Mouse (Mus musculus): ENCODE results near the gene Rgr. TPM values are rescaled to one million over a fixed set of nuclear protein-coding genes. Genes with fewer than 3 reads are reported as not detected.

The Rgr gene
- polyA plus RNA-seq, 1 experiment from 2014 or later = not detected

DNA sequence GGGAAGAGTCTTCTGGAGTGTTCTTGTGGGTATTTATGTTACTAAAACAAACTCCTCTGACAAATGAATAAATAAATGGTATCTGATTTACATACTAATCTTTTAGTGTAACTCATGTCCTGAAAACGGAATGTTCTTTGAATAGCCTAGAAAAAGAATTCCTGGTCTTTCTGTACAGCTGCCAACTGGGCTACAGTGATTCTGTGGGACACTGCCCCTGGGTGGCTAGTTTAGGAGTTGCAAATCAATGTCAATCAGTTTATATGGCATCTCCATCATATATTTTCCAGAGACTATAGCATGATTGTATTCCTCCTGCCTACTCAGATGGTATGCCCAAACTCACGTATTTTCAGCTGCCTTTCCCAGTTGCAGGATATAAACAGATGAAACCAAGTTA is 16.1 kb upstream of the Rgr start:
- Histone ChIP-seq H3K4me1 (ENCODE audit: control insufficient read depth, insufficient read depth, low read length) (no peaks in the 10 kb centered on the region), H3K4me3 (ENCODE audit: low read depth, low read length) (no peak overlapping the region), H3K9ac (ENCODE audit: low read depth, low read length) (no peak overlapping the region), H3K27me3 (ENCODE audit: control insufficient read depth, insufficient read depth, low read length) (no peaks in the 10 kb centered on the region), H3K27ac (ENCODE audit: low read depth, low read length) (no peak overlapping the region), H3K9me3 (replicated peaks; ENCODE audit: control insufficient read depth, low read length) (no peaks in the 10 kb centered on the region), H3K4me2 (no peak overlapping the region), H3K36me3 (ENCODE audit: control insufficient read depth, insufficient read depth, low read length) (no peaks in the 10 kb centered on the region)
- no peak for ATAC-seq (replicated peaks; ENCODE audit: insufficient number of reproducible peaks, low FRiP score, low TSS enrichment)
- WGBS (ENCODE audit: insufficient replicate concordance) = 54% methylated on average over 2 of the region's 2 CpGs

DNA sequence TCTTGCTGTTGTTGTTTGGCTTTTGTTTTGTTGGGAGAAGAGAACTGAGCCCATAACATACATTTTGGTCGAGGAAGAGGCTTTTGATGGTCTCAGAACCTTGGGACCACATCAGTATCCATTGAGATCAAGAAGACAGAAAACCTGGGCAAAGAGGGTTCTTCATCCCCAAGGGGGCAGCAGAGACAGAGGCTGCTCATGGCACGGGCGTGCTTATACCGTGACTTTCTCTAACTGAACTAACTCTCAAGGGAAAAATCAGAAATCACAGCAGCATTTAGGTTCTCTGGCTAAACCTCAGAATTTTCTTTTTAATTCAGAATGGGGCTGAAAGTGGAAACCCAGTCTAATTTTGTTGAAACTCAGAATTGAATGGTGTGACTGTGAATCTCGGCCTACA is 14.3 kb downstream of the Rgr start:
- H3K36me3 ChIP-seq (ENCODE audit: control insufficient read depth, insufficient read depth, low read length) = no peaks in the 10 kb centered on the region
- 39% methylated on average over 5 of the region's 5 CpGs for WGBS (ENCODE audit: insufficient replicate concordance)
- H3K4me1 ChIP-seq (ENCODE audit: control insufficient read depth, insufficient read depth, low read length) = no peaks in the 10 kb centered on the region
- ATAC-seq (replicated peaks; ENCODE audit: insufficient number of reproducible peaks, low FRiP score, low TSS enrichment) = no peak
- no peak overlapping the region for H3K27ac ChIP-seq (ENCODE audit: low read depth, low read length)
- no peak overlapping the region for H3K9ac ChIP-seq (ENCODE audit: low read depth, low read length)
- no peak overlapping the region for H3K4me2 ChIP-seq
- no peaks in the 10 kb centered on the region for H3K27me3 ChIP-seq (ENCODE audit: control insufficient read depth, insufficient read depth, low read length)
- H3K9me3 ChIP-seq (replicated peaks; ENCODE audit: control insufficient read depth, low read length) = no peaks in the 10 kb centered on the region
- H3K4me3 ChIP-seq (ENCODE audit: low read depth, low read length) = no peak overlapping the region

DNA sequence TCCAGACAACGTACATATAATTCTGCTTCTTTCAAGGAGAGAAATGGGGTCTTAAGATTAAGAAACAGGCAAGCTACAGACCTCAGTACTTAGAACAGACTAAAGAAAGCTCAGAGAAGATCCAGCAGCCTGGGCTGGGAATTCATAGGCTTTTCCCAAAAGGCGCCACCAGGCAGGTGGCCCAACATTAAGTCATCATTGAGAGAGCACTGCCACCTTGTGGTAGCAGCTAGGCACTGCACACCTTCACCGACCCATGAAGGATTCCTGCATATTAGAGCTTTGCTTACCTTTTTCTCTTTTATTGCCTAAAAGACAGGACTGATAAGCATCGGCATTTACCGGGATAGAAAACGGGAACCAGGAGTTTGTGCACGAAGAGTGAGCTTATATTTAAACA is 15.5 kb downstream of the Rgr start:
- no peaks in the 10 kb centered on the region for H3K9me3 ChIP-seq (replicated peaks; ENCODE audit: control insufficient read depth, low read length)
- ATAC-seq (replicated peaks; ENCODE audit: insufficient number of reproducible peaks, low FRiP score, low TSS enrichment) = no peak
- no peaks in the 10 kb centered on the region for H3K27me3 ChIP-seq (ENCODE audit: control insufficient read depth, insufficient read depth, low read length)
- no peak overlapping the region for H3K4me3 ChIP-seq (ENCODE audit: low read depth, low read length)
- 14% methylated on average over 7 of the region's 7 CpGs for WGBS (ENCODE audit: insufficient replicate concordance)
- H3K27ac ChIP-seq (ENCODE audit: low read depth, low read length) = no peak overlapping the region
- H3K4me2 ChIP-seq = no peak overlapping the region
- H3K36me3 ChIP-seq (ENCODE audit: control insufficient read depth, insufficient read depth, low read length) = no peaks in the 10 kb centered on the region
- no peak overlapping the region for H3K9ac ChIP-seq (ENCODE audit: low read depth, low read length)
- no peaks in the 10 kb centered on the region for H3K4me1 ChIP-seq (ENCODE audit: control insufficient read depth, insufficient read depth, low read length)

DNA sequence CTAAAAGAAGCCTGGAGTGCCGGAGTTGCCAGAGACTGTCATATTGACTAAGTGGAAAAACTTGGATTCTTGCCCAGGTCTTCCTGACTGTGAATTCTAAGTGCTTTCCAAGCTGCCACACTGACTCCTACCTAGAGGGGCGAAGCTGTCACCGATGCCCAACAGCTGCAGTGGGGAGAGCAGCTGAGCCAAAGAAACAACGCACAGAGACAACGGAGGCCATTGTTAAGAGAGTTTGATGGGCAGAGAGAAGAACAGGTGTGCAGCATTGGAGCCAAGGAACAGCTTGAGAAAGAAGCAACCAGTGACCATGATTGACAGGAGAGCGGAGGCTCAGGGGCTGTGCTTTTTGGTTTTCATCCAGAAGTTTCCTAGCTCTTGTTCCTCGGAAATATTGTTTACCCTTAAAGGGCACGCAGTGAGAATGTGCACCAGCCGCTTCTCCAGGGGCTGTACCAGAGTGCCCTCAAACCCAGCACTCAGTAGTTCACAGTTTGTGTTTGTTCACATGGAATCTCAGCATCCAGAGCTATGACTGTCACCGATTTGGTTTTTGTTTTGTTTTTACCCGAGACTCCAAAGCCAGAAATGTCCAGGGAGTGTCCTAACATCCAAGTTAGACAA is 16.2 kb downstream of the Rgr start:
- Histone ChIP-seq H3K36me3 (ENCODE audit: control insufficient read depth, insufficient read depth, low read length) (no peaks in the 10 kb centered on the region), H3K4me2 (no peak overlapping the region), H3K4me1 (ENCODE audit: control insufficient read depth, insufficient read depth, low read length) (no peaks in the 10 kb centered on the region), H3K27me3 (ENCODE audit: control insufficient read depth, insufficient read depth, low read length) (no peaks in the 10 kb centered on the region), H3K27ac (ENCODE audit: low read depth, low read length) (no peak overlapping the region), H3K9ac (ENCODE audit: low read depth, low read length) (no peak overlapping the region), H3K9me3 (replicated peaks; ENCODE audit: control insufficient read depth, low read length) (no peaks in the 10 kb centered on the region), H3K4me3 (ENCODE audit: low read depth, low read length) (no peak overlapping the region)
- WGBS (ENCODE audit: insufficient replicate concordance) = 80% methylated on average over 11 of the region's 11 CpGs
- no peak for ATAC-seq (replicated peaks; ENCODE audit: insufficient number of reproducible peaks, low FRiP score, low TSS enrichment)

DNA sequence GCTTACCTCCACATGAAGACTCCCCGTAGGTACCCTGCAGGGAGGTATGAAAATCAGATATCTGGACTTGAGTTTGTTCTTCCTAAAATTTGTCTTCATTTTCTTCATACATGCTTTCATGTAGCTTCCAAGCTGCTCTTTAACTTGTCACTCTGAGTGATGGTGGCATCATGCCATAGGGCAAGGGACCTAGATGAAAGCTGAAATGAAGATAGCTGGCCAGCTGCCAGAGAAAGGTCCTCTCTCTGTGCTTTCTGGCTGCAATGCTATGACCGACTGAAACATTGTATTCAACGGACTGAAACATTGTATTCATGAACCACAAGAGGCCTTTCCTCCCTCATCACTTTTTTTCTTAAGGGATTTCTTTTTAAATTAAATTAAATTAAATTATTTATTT is 20.2 kb downstream of the Rgr start:
- Histone ChIP-seq H3K27me3 (ENCODE audit: control insufficient read depth, insufficient read depth, low read length) (no peaks in the 10 kb centered on the region), H3K4me3 (ENCODE audit: low read depth, low read length) (no peak overlapping the region), H3K9ac (ENCODE audit: low read depth, low read length) (no peak overlapping the region), H3K4me2 (no peak overlapping the region), H3K36me3 (ENCODE audit: control insufficient read depth, insufficient read depth, low read length) (no peaks in the 10 kb centered on the region), H3K4me1 (ENCODE audit: control insufficient read depth, insufficient read depth, low read length) (no peaks in the 10 kb centered on the region), H3K9me3 (replicated peaks; ENCODE audit: control insufficient read depth, low read length) (no peaks in the 10 kb centered on the region), H3K27ac (ENCODE audit: low read depth, low read length) (no peak overlapping the region)
- 90% methylated on average over 3 of the region's 3 CpGs for WGBS (ENCODE audit: insufficient replicate concordance)
- ATAC-seq (replicated peaks; ENCODE audit: insufficient number of reproducible peaks, low FRiP score, low TSS enrichment) = no peak

DNA sequence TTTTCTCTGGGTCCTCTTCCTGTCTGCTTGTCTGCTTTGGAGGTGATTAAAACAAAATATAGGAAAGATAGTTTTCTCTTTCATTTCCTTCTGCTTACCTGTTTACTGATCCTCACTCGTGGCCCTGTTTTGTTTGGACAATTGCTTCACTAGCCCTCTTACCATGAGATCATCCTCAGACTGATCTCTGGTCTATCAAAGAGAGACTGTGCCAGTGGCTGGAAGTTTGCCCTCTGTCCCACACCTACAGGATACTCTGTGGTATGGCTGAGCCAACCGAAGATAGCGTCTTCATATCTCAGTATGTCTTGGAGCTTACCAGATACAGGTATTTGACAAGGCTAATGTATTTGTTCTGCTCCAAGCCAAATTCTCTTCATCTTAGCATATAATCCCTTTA is 20.8 kb downstream of the Rgr start:
- no peaks in the 10 kb centered on the region for H3K36me3 ChIP-seq (ENCODE audit: control insufficient read depth, insufficient read depth, low read length)
- H3K27me3 ChIP-seq (ENCODE audit: control insufficient read depth, insufficient read depth, low read length) = no peaks in the 10 kb centered on the region
- H3K27ac ChIP-seq (ENCODE audit: low read depth, low read length) = no peak overlapping the region
- H3K4me3 ChIP-seq (ENCODE audit: low read depth, low read length) = no peak overlapping the region
- no peaks in the 10 kb centered on the region for H3K4me1 ChIP-seq (ENCODE audit: control insufficient read depth, insufficient read depth, low read length)
- H3K4me2 ChIP-seq = no peak overlapping the region
- H3K9ac ChIP-seq (ENCODE audit: low read depth, low read length) = no peak overlapping the region
- H3K9me3 ChIP-seq (replicated peaks; ENCODE audit: control insufficient read depth, low read length) = no peaks in the 10 kb centered on the region
- ATAC-seq (replicated peaks; ENCODE audit: insufficient number of reproducible peaks, low FRiP score, low TSS enrichment) = no peak
- WGBS (ENCODE audit: insufficient replicate concordance) = 85% methylated on average over 3 of the region's 3 CpGs

DNA sequence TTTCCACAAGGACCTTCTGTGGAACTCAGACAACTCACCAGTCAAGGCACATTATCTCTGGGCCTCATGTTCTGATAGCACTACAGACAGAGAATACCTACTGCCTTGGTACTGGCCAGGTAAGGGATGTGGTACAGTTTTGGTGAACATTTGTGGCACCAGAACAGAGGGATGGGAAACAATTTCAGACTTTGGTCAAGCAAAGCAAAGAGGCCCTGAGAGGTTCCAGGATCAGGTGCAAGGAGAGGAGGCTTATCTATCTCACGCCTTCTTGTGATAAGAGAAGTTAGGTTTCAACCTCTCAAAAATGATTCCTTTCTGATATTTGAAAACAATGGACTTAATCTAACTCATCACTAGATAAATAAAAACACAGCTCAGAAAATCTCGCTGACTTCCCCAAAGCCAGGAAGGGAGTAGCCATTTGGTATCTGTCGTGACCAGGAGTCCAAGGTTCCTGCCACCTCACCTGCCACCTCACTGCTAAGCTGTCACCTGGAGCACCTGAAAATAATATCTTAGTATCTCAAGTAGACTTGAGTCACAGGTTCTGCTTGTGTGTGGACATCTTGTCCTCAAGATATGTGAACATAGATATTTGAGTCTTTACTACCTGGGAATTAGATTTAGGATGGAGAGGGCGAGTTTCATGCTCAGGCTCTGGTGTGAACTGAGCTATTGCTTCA is 21.4 kb downstream of the Rgr start:
- no peaks in the 10 kb centered on the region for H3K9me3 ChIP-seq (replicated peaks; ENCODE audit: control insufficient read depth, low read length)
- no peak for ATAC-seq (replicated peaks; ENCODE audit: insufficient number of reproducible peaks, low FRiP score, low TSS enrichment)
- H3K4me1 ChIP-seq (ENCODE audit: control insufficient read depth, insufficient read depth, low read length) = no peaks in the 10 kb centered on the region
- H3K27ac ChIP-seq (ENCODE audit: low read depth, low read length) = no peak overlapping the region
- no peaks in the 10 kb centered on the region for H3K36me3 ChIP-seq (ENCODE audit: control insufficient read depth, insufficient read depth, low read length)
- WGBS (ENCODE audit: insufficient replicate concordance) = 64% methylated on average over 4 of the region's 4 CpGs
- no peak overlapping the region for H3K4me3 ChIP-seq (ENCODE audit: low read depth, low read length)
- no peak overlapping the region for H3K4me2 ChIP-seq
- no peak overlapping the region for H3K9ac ChIP-seq (ENCODE audit: low read depth, low read length)
- no peaks in the 10 kb centered on the region for H3K27me3 ChIP-seq (ENCODE audit: control insufficient read depth, insufficient read depth, low read length)

DNA sequence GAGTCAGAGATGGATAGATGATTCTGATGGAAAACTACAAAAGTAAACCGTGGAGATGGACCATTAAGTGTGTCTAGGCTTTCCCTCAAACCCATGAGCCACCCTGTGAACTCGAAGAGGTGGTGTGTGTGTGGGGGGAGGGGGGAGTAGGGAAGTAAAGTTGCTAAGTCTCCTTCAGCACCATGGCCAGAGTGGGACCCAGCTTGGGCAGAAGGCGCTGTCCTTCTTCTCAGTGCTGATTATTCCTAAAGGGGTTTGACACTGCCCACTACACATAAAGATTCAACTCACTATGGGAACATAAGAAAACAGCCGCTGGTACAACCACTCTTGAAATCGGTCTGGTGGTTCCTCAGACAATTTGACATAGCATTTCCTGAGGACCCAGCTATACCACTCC is 32.9 kb downstream of the Rgr start:
- Histone ChIP-seq H3K27ac (ENCODE audit: low read depth, low read length) (no peak overlapping the region), H3K36me3 (ENCODE audit: control insufficient read depth, insufficient read depth, low read length) (no peaks in the 10 kb centered on the region), H3K27me3 (ENCODE audit: control insufficient read depth, insufficient read depth, low read length) (no peaks in the 10 kb centered on the region), H3K4me2 (no peak overlapping the region), H3K9me3 (replicated peaks; ENCODE audit: control insufficient read depth, low read length) (no peaks in the 10 kb centered on the region), H3K4me3 (ENCODE audit: low read depth, low read length) (no peak overlapping the region), H3K9ac (ENCODE audit: low read depth, low read length) (no peak overlapping the region), H3K4me1 (ENCODE audit: control insufficient read depth, insufficient read depth, low read length) (no peaks in the 10 kb centered on the region)
- 31% methylated on average over 5 of the region's 5 CpGs for WGBS (ENCODE audit: insufficient replicate concordance)
- no peak for ATAC-seq (replicated peaks; ENCODE audit: insufficient number of reproducible peaks, low FRiP score, low TSS enrichment)

DNA sequence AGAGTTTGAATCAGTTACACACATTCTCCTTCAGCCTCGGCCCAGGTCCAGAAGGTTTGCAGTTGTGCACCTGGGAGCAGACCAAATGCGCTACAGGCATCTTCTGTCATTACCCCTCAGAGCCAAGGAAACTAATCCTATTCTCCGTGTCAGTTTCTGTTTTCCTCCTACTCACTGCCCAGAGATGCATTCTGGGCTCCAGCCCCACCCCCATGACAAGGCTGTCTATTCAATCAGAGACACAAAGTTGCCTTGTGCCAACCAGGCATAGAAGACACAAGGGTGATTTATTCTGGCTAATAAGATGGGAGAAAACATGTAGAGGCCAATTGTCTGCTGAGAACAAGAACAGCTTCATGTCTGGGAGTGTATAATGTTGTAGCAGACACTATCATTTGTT is 35.1 kb downstream of the Rgr start:
- Histone ChIP-seq H3K27me3 (ENCODE audit: control insufficient read depth, insufficient read depth, low read length) (no peaks in the 10 kb centered on the region), H3K27ac (ENCODE audit: low read depth, low read length) (no peak overlapping the region), H3K4me3 (ENCODE audit: low read depth, low read length) (no peak overlapping the region), H3K9ac (ENCODE audit: low read depth, low read length) (no peak overlapping the region), H3K36me3 (ENCODE audit: control insufficient read depth, insufficient read depth, low read length) (no peaks in the 10 kb centered on the region), H3K4me2 (no peak overlapping the region), H3K9me3 (replicated peaks; ENCODE audit: control insufficient read depth, low read length) (no peaks in the 10 kb centered on the region), H3K4me1 (ENCODE audit: control insufficient read depth, insufficient read depth, low read length) (no peaks in the 10 kb centered on the region)
- no peak for ATAC-seq (replicated peaks; ENCODE audit: insufficient number of reproducible peaks, low FRiP score, low TSS enrichment)
- WGBS (ENCODE audit: insufficient replicate concordance) = 62% methylated on average over 3 of the region's 3 CpGs
